Mouse (Mus musculus) liver, adult 2 months (tissue): Measurements from ENCODE around the gene Urah. TPM values are rescaled to one million over a fixed set of nuclear protein-coding genes. Genes with fewer than 3 reads are reported as not detected.

Experiments
- DNase-seq: peaks from one replicate; pipeline ENCODE4 v3.0.0-alpha.2; 2011; ENCODE audit warnings: low read depth, low spot score; ENCODE audit errors: extremely low read depth
- H3K27ac ChIP-seq: fragments of 200-500 bp; replicated peaks from 2 replicates; pipeline ENCODE4 v1.5.1; 2012; ENCODE audit warnings: low read depth, mild to moderate bottlenecking, control low read depth, inconsistent platforms, low read length; ENCODE audit not compliant: insufficient read depth
- H3K27me3 ChIP-seq: fragments of 200-500 bp; 2 replicates; pipeline ENCODE4 v1.6.1; 2012; ENCODE audit warnings: mild to moderate bottlenecking, moderate library complexity, low read length, inconsistent platforms; ENCODE audit not compliant: control insufficient read depth, insufficient read depth
- H3K36me3 ChIP-seq: fragments of 200-500 bp; 2 replicates; pipeline ENCODE4 v1.6.1; 2012; ENCODE audit warnings: low read length, inconsistent platforms; ENCODE audit not compliant: control insufficient read depth, insufficient read depth
- H3K4me1 ChIP-seq: fragments of 200-500 bp; 2 replicates; pipeline ENCODE4 v1.6.1; 2011; ENCODE audit warnings: low read length; ENCODE audit not compliant: control insufficient read depth, insufficient read depth
- H3K4me3 ChIP-seq: fragments of 200-500 bp; 2 replicates; pipeline ENCODE4 v1.5.1; 2011; ENCODE audit warnings: low read depth, mild to moderate bottlenecking, control low read depth, low read length, moderate library complexity; ENCODE audit not compliant: insufficient read depth
- H3K79me2 ChIP-seq: fragments of 200-500 bp; 2 replicates; pipeline ENCODE4 v1.6.1; 2012; ENCODE audit warnings: inconsistent platforms, mild to moderate bottlenecking, low read length, moderate library complexity; ENCODE audit not compliant: control insufficient read depth, insufficient read depth
- H3K9ac ChIP-seq: fragments of 200-500 bp; 2 replicates; pipeline ENCODE4 v1.6.1; 2012; ENCODE audit warnings: low read depth, mild to moderate bottlenecking, control low read depth, inconsistent platforms, low read length
- CTCF ChIP-seq: fragments of 200-500 bp; IDR thresholded peaks from 2 replicates; pipeline ENCODE4 v1.5.1; 2011; ENCODE audit warnings: low read depth, low read length, control low read depth
- POLR2A ChIP-seq: fragments of 200-500 bp; IDR thresholded peaks from 2 replicates; pipeline ENCODE4 v1.6.1; 2011; ENCODE audit warnings: low read length, control low read depth; ENCODE audit not compliant: insufficient read depth; ENCODE audit errors: extremely low read depth
- WGBS: fragments of 180-500 bp; shearing (Covaris S2); methylation state at CpG from one replicate; pipeline ENCODE4 v1.1.7; 2018; 5-methylcytosine and 5-hydroxymethylcytosine counted together
- polyA plus RNA-seq: library from polyadenylated mRNA; depleted of rRNA; stranded (reverse); fragments of >200 nt; gene quantifications from 2 replicates; pipeline ENCODE4 v1.2.3, GENCODE M21; 2012
- total RNA-seq: library from RNA; depleted of rRNA; stranded (reverse); fragments of >200 nt; gene quantifications from 2 replicates; pipeline ENCODE4 v1.2.3, GENCODE M21; 2014

Gene Urah
- total and polyA plus RNA-seq, 2 experiments = 549 to 1,096 TPM

DNA sequence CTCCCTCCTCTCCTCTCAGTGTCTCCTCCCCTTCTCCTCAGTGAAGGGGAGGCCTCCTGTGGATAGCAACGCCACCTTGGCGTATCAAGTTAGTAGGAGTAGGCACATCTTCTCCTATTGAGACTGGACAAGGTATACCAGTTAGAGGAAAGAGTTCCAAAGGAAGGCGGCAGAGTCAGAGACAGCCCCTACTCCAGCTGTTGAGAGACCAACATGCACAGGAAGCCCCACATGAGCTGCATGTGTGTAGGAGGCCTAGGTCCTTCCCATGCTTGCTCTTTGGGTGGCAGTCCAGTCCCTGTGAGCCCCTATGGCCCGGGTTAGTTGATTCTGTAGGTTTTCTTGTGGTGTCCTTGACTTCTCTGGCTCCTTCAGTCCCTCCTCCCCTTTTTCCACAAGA is 1.5 kb upstream of the Urah start:
- peaks cover 3% of the 10 kb centered on the region; the same call in 1 of the 2 replicates for H3K79me2 ChIP-seq
- DNase-seq = no peak
- no peak overlapping the region for H3K9ac ChIP-seq
- peaks cover 21% of the 10 kb centered on the region for H3K4me1 ChIP-seq
- no peak overlapping the region for H3K27ac ChIP-seq
- H3K27me3 ChIP-seq = no peaks in the 10 kb centered on the region
- TF ChIP-seq POLR2A (no peak), CTCF (no peak)
- 86% methylated on average over 4 of the region's 4 CpGs for WGBS
- peaks cover 14% of the 10 kb centered on the region for H3K36me3 ChIP-seq
- H3K4me3 ChIP-seq = no peak overlapping the region

DNA sequence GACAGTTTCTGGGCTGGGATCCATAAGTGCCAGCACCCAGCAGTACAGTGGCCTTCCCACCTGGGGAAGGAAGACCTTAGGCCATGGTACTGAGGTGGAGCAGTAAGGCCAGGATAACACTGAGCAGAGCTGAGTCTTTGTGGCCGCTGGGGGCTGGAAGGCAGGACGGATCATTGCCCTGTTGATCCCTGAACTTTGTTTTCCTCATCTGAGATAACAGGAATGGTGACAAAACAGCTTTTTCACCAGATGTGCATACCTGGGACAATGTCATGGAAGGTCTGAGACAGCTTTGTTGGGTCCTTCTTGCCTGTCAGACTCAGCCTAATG is 905 bp downstream of the Urah start:
- WGBS = 11% methylated on average over 2 of the region's 2 CpGs
- DNase-seq = peak; percentile 78
- no peak for TF ChIP-seq CTCF
- TF ChIP-seq POLR2A = no peak
- H3K9ac ChIP-seq = peak overlapping the region; percentile 90
- peak overlapping the region; percentile 98 for H3K27ac ChIP-seq
- peaks cover 16% of the 10 kb centered on the region for H3K4me1 ChIP-seq
- peaks cover 3% of the 10 kb centered on the region; the same call in 1 of the 2 replicates for H3K79me2 ChIP-seq
- H3K4me3 ChIP-seq = peak overlapping the region; percentile 77
- no peaks in the 10 kb centered on the region for H3K27me3 ChIP-seq
- H3K36me3 ChIP-seq = peaks cover 20% of the 10 kb centered on the region

DNA sequence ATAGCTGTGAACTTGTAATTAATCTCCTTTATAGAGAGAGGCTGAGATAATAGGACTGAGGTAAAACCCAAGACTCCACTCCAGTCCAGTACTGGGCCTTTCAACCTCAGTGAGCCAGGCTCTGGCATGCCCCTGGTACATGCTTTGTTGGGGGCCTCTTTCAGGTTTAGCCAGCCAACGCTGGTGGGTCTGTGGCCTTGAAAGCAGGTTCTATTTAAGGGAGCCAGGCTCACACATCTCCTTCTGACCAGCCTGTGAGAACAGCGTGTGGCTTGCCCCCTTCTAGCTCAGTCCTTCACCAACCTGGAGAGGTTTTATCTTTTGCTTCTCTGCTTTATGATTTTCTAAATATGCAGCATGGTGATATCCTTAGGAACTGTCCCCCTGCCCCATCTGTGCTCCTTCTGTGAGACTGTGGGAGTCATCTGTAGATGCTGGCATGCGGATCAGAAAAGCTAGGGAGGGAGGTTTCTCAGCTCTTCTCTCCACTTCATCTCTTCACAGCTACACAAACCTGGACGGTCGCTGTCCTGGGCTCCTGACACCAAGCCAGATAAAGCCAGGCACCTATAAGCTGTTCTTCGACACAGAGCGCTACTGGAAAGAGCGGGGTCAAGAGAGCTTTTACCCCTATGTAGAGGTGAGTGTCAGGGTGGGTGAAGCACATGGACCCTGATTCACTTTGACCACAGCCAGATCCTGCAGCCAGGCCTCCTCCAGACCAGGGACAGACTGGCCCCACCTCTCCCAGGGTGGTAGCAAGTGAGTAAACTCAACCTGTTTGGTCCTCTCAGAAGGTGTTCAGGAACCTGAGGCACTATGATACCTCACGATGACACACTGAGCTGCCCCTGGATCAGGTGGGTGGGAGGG is 1.7 kb downstream of the Urah start:
- H3K4me1 ChIP-seq = peaks cover 15% of the 10 kb centered on the region
- 30% methylated on average over 9 of the region's 9 CpGs for WGBS
- H3K27ac ChIP-seq = peak overlapping the region; percentile 98
- H3K27me3 ChIP-seq = no peaks in the 10 kb centered on the region
- TF ChIP-seq POLR2A = no peak
- no peak for TF ChIP-seq CTCF
- H3K79me2 ChIP-seq = peaks cover 3% of the 10 kb centered on the region; the same call in 1 of the 2 replicates
- no peak for DNase-seq
- H3K36me3 ChIP-seq = peaks cover 20% of the 10 kb centered on the region
- peak overlapping the region; percentile 77 for H3K4me3 ChIP-seq
- peak overlapping the region; percentile 90 for H3K9ac ChIP-seq

DNA sequence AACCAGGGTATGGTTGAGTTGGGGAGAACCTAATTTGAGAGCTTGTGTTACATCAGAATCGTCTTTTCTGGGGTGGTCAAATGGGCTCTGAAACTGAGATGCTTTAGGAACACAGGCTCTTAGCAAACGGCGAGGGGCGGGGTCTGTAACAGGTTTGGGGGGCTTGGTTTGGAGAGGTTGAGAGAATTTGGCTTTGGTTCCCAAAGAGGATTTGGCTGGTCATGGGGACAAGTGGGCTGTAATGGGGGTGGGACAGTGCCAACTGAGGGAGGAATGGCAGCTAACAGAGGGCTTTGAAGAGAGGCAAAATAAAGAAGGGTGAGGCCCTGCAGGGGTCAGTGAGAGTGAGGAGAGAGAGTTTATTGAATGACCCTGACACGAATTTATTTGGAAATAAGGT is 4.7 kb downstream of the Urah start:
- DNase-seq = no peak
- no peaks in the 10 kb centered on the region for H3K27me3 ChIP-seq
- H3K9ac ChIP-seq = no peak overlapping the region
- peaks cover 20% of the 10 kb centered on the region for H3K36me3 ChIP-seq
- TF ChIP-seq CTCF (no peak), POLR2A (no peak)
- peaks cover 3% of the 10 kb centered on the region; the same call in 1 of the 2 replicates for H3K79me2 ChIP-seq
- 76% methylated on average over 5 of the region's 5 CpGs for WGBS
- H3K27ac ChIP-seq = no peak overlapping the region
- peaks cover 15% of the 10 kb centered on the region for H3K4me1 ChIP-seq
- H3K4me3 ChIP-seq = no peak overlapping the region

DNA sequence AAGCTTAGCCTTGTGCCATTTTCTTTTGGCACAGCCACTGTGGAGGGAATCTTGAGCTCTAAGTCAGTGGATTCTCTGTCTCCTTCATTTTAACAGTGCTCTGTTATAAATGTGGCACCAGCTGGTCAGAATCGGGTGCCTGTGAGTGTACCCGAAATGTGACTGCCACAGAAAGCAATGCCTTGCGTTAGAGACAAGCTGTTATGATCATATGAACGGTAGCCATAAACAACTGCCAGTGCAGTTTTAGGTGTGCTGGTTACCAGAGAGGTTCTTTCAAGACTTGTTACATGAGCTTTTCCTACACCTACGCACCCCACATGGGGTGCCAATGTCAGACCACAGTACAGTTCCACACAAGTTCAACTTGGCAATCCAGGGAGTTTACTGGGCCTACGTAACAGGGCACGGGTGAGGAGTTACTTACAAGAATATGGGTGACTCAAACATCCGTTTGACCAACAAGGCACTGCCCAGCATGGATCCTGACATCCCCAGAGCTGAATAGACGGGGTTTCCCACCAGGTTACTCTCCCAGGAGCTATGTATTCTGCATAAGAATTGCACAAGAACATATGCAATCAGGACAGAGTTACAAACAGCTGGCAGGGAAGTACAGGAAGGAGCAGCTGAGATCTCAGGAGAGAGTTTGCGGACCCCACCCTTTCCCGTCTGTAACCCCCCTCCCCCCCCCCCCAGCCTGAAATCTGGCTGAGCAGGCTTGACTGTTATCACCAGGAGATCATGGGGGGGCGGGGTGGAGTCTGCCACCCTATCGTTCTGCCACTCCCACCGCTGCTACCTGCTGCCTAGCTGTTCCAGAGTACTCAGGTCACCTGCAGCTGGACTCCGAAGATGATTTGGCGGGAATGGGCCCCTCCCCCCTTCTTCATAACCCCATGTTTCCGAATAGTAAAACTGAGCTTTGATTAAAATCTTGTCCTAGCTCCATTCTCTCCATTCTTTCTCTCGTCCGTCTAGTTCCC is 6.2 kb downstream of the Urah start:
- peaks cover 20% of the 10 kb centered on the region for H3K36me3 ChIP-seq
- no peak overlapping the region for H3K9ac ChIP-seq
- no peaks in the 10 kb centered on the region for H3K27me3 ChIP-seq
- no peak overlapping the region for H3K4me3 ChIP-seq
- DNase-seq = peak; percentile 50
- H3K27ac ChIP-seq = no peak overlapping the region
- 43% methylated on average over 19 of the region's 19 CpGs for WGBS
- TF ChIP-seq POLR2A (no peak), CTCF (no peak)
- H3K4me1 ChIP-seq = peaks cover 15% of the 10 kb centered on the region
- peaks cover 3% of the 10 kb centered on the region; the same call in 1 of the 2 replicates for H3K79me2 ChIP-seq
